Mouse (Mus musculus) adrenal gland, postnatal 14 days (tissue): ENCODE data around the gene Olfr401. TPM values are rescaled to one million over a fixed set of nuclear protein-coding genes. Genes with fewer than 3 reads are reported as not detected.
"Not testable (repeated sequence)": the region's sequence is repeated elsewhere in the genome, so short reads cannot be mapped to it uniquely, and the experiment has no call there.

Experiments
- DNase-seq: peaks from one replicate; pipeline ENCODE4 v3.0.0; 2021; ENCODE audit warnings: mixed read lengths
- long read RNA-seq, 2 experiments: library from polyadenylated mRNA; stranded (forward); transcript quantifications; one replicate each; pipeline ENCODE4 v2.0.0; 2021
- total RNA-seq: library from RNA; stranded (reverse); gene quantifications from 2 replicates; pipeline ENCODE4 v1.2.3, GENCODE M21; 2021

Gene Olfr401
- total RNA-seq, result not detected in 2 replicates
- long read RNA-seq, experiment 1, result 0 reads
- long read RNA-seq, experiment 2, result 0 reads

GRCm38 (mm10) chr11:74113412-74113811 is at the start of gene Olfr401:
Olfr401 (plus strand) TSS chr11:74113712.
- no peak for DNase-seq

- no peak for DNase-seq
These were observed 43.9 kb upstream of the Olfr401 start, which contains the start of gene Zfp616 for GRCm38 (mm10) chr11:74069655-74070054. Zfp616 (plus strand) TSS chr11:74069955.

- no peak for DNase-seq
These were observed 12.8 kb upstream of the Olfr401 start for GRCm38 (mm10) chr11:74100724-74101123.

GRCm38 (mm10) chr11:74101507-74101906 is 12.0 kb upstream of the Olfr401 start:
- no peak for DNase-seq

- no peak for DNase-seq
These were observed 8.4 kb upstream of the Olfr401 start for GRCm38 (mm10) chr11:74105066-74105465.

GRCm38 (mm10) chr11:74140001-74140400 is 26.5 kb downstream of the Olfr401 start:
- DNase-seq, result not testable (repeated sequence)

- DNase-seq, result no peak
These were observed 32.4 kb downstream of the Olfr401 start for GRCm38 (mm10) chr11:74145866-74146265.

GRCm38 (mm10) chr11:74153229-74153628 is 39.7 kb downstream of the Olfr401 start, which contains the start of gene Olfr402:
Olfr402 (plus strand) TSS chr11:74153529.
- DNase-seq, result no peak

GRCm38 (mm10) chr11:74168771-74169170 is 55.3 kb downstream of the Olfr401 start:
- DNase-seq, result no peak

Other genes with a start within 250 kb of the Olfr401 start
- gene Olfr394, start 222.9 kb upstream of the Olfr401 start, total RNA-seq, result not detected in 2 replicates
- gene Olfr395, start 204.4 kb upstream of the Olfr401 start, total RNA-seq, result not detected in 2 replicates
- gene Olfr23, start 177.0 kb upstream of the Olfr401 start, total RNA-seq, result not detected in 2 replicates
- not detected in 2 replicates for gene Olfr397, start 152.9 kb upstream of the Olfr401 start, total RNA-seq
- not detected in 2 replicates for gene Olfr398, start 123.3 kb upstream of the Olfr401 start, total RNA-seq
- not detected in 2 replicates for gene Olfr139, start 57.2 kb upstream of the Olfr401 start, total RNA-seq
- gene Olfr399, start 57.1 kb upstream of the Olfr401 start, total RNA-seq, result not detected in 2 replicates
- gene Zfp616, start 43.8 kb upstream of the Olfr401 start, total RNA-seq, result not detected in 2 replicates
- not detected in 2 replicates for gene Olfr402, start 39.8 kb downstream of the Olfr401 start, total RNA-seq
- not detected in 2 replicates for gene Olfr403, start 72.5 kb downstream of the Olfr401 start, total RNA-seq
- gene Olfr43, start 97.7 kb downstream of the Olfr401 start, total RNA-seq, result not detected in 2 replicates
- gene Olfr406, start 146.1 kb downstream of the Olfr401 start, total RNA-seq, result not detected in 2 replicates
- gene Olfr59, start 170.0 kb downstream of the Olfr401 start, total RNA-seq, result not detected in 2 replicates
- gene Olfr410, start 224.3 kb downstream of the Olfr401 start, total RNA-seq, result not detected in 2 replicates
- not detected in 2 replicates for gene Olfr411, start 238.9 kb downstream of the Olfr401 start, total RNA-seq
- gene Olfr412, start 248.4 kb downstream of the Olfr401 start, total RNA-seq, result not detected in 2 replicates